Mouse (Mus musculus) lung, postnatal 0 days (tissue): ENCODE measurements at regions not wholly inside any gene's neighbourhood (a gene's known extent, or its start where the extent isn't known, plus 50 kb on each side); places are given as distances from the start of the nearest gene placed in this dataset.
"Not testable (repeated sequence)": the region's sequence is repeated elsewhere in the genome, so short reads cannot be mapped to it uniquely, and the experiment has no call there.

Experiments used
- CTCF ChIP-seq: IDR thresholded peaks from 2 replicates; pipeline ENCODE4 v1.5.1; 2016; ENCODE audit warnings: antibody characterized with exemption, mild to moderate bottlenecking
- EP300 ChIP-seq: IDR thresholded peaks from 2 replicates; pipeline ENCODE4 v1.6.1; 2016; ENCODE audit warnings: antibody characterized with exemption, mild to moderate bottlenecking, control low read depth

GRCm38 (mm10) chr5:40304777-40305176 is 549.5 kb upstream of the Hs3st1 start:
- not testable (repeated sequence) for TF ChIP-seq EP300, CTCF
